Mouse (Mus musculus) limb, embryonic 10.5 days (tissue): ENCODE results near the gene Cd68. TPM values are rescaled to one million over a fixed set of nuclear protein-coding genes. Genes with fewer than 3 reads are reported as not detected.

Experiments used
- DNase-seq: peaks from one replicate; pipeline ENCODE4 v3.0.0-alpha.2; 2017; ENCODE audit warnings: low spot score
- H3K27ac ChIP-seq: fragments of 300-500 bp; sonication (generic); 2 replicates; pipeline ENCODE4 v1.5.1; 2016; ENCODE audit warnings: mild to moderate bottlenecking
- H3K27me3 ChIP-seq: fragments of 300-500 bp; sonication (generic); 2 replicates; pipeline ENCODE4 v1.6.1; 2016; ENCODE audit warnings: low read depth, mild to moderate bottlenecking; ENCODE audit not compliant: poor library complexity, severe bottlenecking
- H3K36me3 ChIP-seq: fragments of 300-500 bp; sonication (generic); 2 replicates; pipeline ENCODE4 v1.6.1; 2016; ENCODE audit warnings: mild to moderate bottlenecking, moderate library complexity
- H3K4me1 ChIP-seq: fragments of 300-500 bp; sonication (generic); 2 replicates; pipeline ENCODE4 v1.6.1; 2016
- H3K4me3 ChIP-seq: fragments of 300-500 bp; sonication (generic); 2 replicates; pipeline ENCODE4 v1.5.1; 2016; ENCODE audit warnings: mild to moderate bottlenecking, moderate library complexity
- H3K9me3 ChIP-seq: fragments of 300-500 bp; sonication (generic); replicated peaks from 2 replicates; pipeline ENCODE4 v1.6.1; 2016; ENCODE audit warnings: mild to moderate bottlenecking
- WGBS: fragments of 180-500 bp; shearing (Covaris S2); methylation state at CpG from one replicate; pipeline ENCODE4 v1.1.7; 2016; 5-methylcytosine and 5-hydroxymethylcytosine counted together
- polyA plus RNA-seq: library from polyadenylated mRNA; unstranded; fragments of >200 nt; fragmentation: Nextera tagmentation; extraction: Ambion mirVana; gene quantifications from 2 replicates; pipeline ENCODE4 v1.2.1, GENCODE M21; 2016

The Cd68 gene
- polyA plus RNA-seq: 3.5 and 3.6 TPM in 2 replicates

- DNase-seq: no peak
- no peaks in the 10 kb centered on the region for H3K9me3 ChIP-seq
- H3K27ac ChIP-seq: no peak within 1 kb of the TSS
- H3K36me3 ChIP-seq: peaks cover 83% of the 10 kb centered on the region
- 0 out of 2 replicates have a peak within 1 kb of the TSS, but pooled peaks have one; percentile 9 for H3K4me3 ChIP-seq
- no peaks in the 10 kb centered on the region for H3K27me3 ChIP-seq
- H3K4me1 ChIP-seq: peaks cover 45% of the 10 kb centered on the region
- 35% methylated on average over 7 of the region's 7 CpGs for WGBS
These were observed at the start of gene Cd68 for GRCm38 (mm10) chr11:69665961-69666664. Gene Cd68, minus strand, starts transcription at chr11:69666153.

- no peak overlapping the region; the same call in 1 of the 2 replicates for H3K4me3 ChIP-seq
- DNase-seq: peak; percentile 64
- H3K27ac ChIP-seq: peak overlapping the region; percentile 77
- no peaks in the 10 kb centered on the region for H3K9me3 ChIP-seq
- peaks cover 42% of the 10 kb centered on the region for H3K4me1 ChIP-seq
- H3K36me3 ChIP-seq: no peaks in the 10 kb centered on the region
- H3K27me3 ChIP-seq: no peaks in the 10 kb centered on the region
- 56% methylated on average over 9 of the region's 9 CpGs for WGBS
These were observed 49.5 kb upstream of the Cd68 start for GRCm38 (mm10) chr11:69715482-69715881.

- peak overlapping the region; percentile 6; the same call in 1 of the 2 replicates for H3K4me3 ChIP-seq
- DNase-seq: peak; percentile 85
- H3K36me3 ChIP-seq: no peaks in the 10 kb centered on the region
- peaks cover 44% of the 10 kb centered on the region for H3K4me1 ChIP-seq
- 49% methylated on average over 18 of the region's 18 CpGs for WGBS
- H3K27me3 ChIP-seq: no peaks in the 10 kb centered on the region
- no peaks in the 10 kb centered on the region for H3K9me3 ChIP-seq
- H3K27ac ChIP-seq: peak overlapping the region; percentile 77
These were observed 48.8 kb upstream of the Cd68 start for GRCm38 (mm10) chr11:69714636-69715329.

- Histone ChIP-seq H3K36me3 (no peaks in the 10 kb centered on the region), H3K27ac (peak overlapping the region; percentile 21; the same call in 1 of the 2 replicates), H3K4me1 (peaks cover 51% of the 10 kb centered on the region), H3K27me3 (no peaks in the 10 kb centered on the region), H3K9me3 (no peaks in the 10 kb centered on the region), H3K4me3 (no peak overlapping the region)
- no peak for DNase-seq
- 83% methylated on average over 20 of the region's 20 CpGs for WGBS
These were observed 47.2 kb upstream of the Cd68 start for GRCm38 (mm10) chr11:69712954-69713672.

- Histone ChIP-seq H3K36me3 (no peaks in the 10 kb centered on the region), H3K27ac (no peak overlapping the region), H3K4me1 (peaks cover 46% of the 10 kb centered on the region), H3K4me3 (no peak overlapping the region), H3K27me3 (no peaks in the 10 kb centered on the region), H3K9me3 (no peaks in the 10 kb centered on the region)
- no peak for DNase-seq
- 74% methylated on average over 2 of the region's 2 CpGs for WGBS
These were observed 45.1 kb upstream of the Cd68 start for GRCm38 (mm10) chr11:69711082-69711481.

- H3K9me3 ChIP-seq: no peaks in the 10 kb centered on the region
- H3K36me3 ChIP-seq: no peaks in the 10 kb centered on the region
- no peaks in the 10 kb centered on the region for H3K27me3 ChIP-seq
- no peak for DNase-seq
- no peak overlapping the region for H3K4me3 ChIP-seq
- H3K4me1 ChIP-seq: peaks cover 40% of the 10 kb centered on the region
- WGBS: 78% methylated on average over 3 of the region's 3 CpGs
- no peak overlapping the region for H3K27ac ChIP-seq
These were observed 44.5 kb upstream of the Cd68 start for GRCm38 (mm10) chr11:69710470-69710869.

- Histone ChIP-seq H3K4me1 (peaks cover 35% of the 10 kb centered on the region), H3K36me3 (no peaks in the 10 kb centered on the region), H3K9me3 (no peaks in the 10 kb centered on the region), H3K27me3 (no peaks in the 10 kb centered on the region), H3K4me3 (no peak overlapping the region), H3K27ac (peak overlapping the region; percentile 53)
- WGBS: 55% methylated on average over 11 of the region's 11 CpGs
- no peak for DNase-seq
These were observed 43.8 kb upstream of the Cd68 start for GRCm38 (mm10) chr11:69709554-69710446.

GRCm38 (mm10) chr11:69708614-69709265 lies 42.8 kb upstream of the Cd68 start:
- Histone ChIP-seq H3K9me3 (no peaks in the 10 kb centered on the region), H3K27me3 (no peaks in the 10 kb centered on the region), H3K27ac (0 out of 2 replicates have a peak overlapping the region, but pooled peaks have one; percentile 53), H3K4me1 (peaks cover 30% of the 10 kb centered on the region), H3K36me3 (no peaks in the 10 kb centered on the region), H3K4me3 (no peak overlapping the region)
- DNase-seq: no peak
- 71% methylated on average over 3 of the region's 3 CpGs for WGBS

- H3K27me3 ChIP-seq: no peaks in the 10 kb centered on the region
- no peak for DNase-seq
- H3K36me3 ChIP-seq: no peaks in the 10 kb centered on the region
- 92% methylated on average over 4 of the region's 4 CpGs for WGBS
- H3K4me1 ChIP-seq: peaks cover 22% of the 10 kb centered on the region
- H3K4me3 ChIP-seq: no peak overlapping the region
- H3K27ac ChIP-seq: no peak overlapping the region
- H3K9me3 ChIP-seq: no peaks in the 10 kb centered on the region
These were observed 42.0 kb upstream of the Cd68 start for GRCm38 (mm10) chr11:69707873-69708381.

- H3K9me3 ChIP-seq: no peaks in the 10 kb centered on the region
- H3K36me3 ChIP-seq: no peaks in the 10 kb centered on the region
- H3K27me3 ChIP-seq: no peaks in the 10 kb centered on the region
- no peak for DNase-seq
- 88% methylated on average over 4 of the region's 4 CpGs for WGBS
- peaks cover 22% of the 10 kb centered on the region for H3K4me1 ChIP-seq
- H3K27ac ChIP-seq: no peak overlapping the region
- no peak overlapping the region for H3K4me3 ChIP-seq
These were observed 41.5 kb upstream of the Cd68 start for GRCm38 (mm10) chr11:69707480-69707847.

GRCm38 (mm10) chr11:69706775-69707479 lies 41.0 kb upstream of the Cd68 start:
- 48% methylated on average over 6 of the region's 6 CpGs for WGBS
- Histone ChIP-seq H3K36me3 (no peaks in the 10 kb centered on the region), H3K4me1 (peaks cover 22% of the 10 kb centered on the region), H3K4me3 (no peak overlapping the region), H3K9me3 (no peaks in the 10 kb centered on the region), H3K27me3 (no peaks in the 10 kb centered on the region), H3K27ac (no peak overlapping the region)
- no peak for DNase-seq
